Mouse (Mus musculus) G1E (cell line): ENCODE data around the gene Tefm.
"Not testable (repeated sequence)": the region's sequence is repeated elsewhere in the genome, so short reads cannot be mapped to it uniquely, and the experiment has no call there.

Experiments
- CTCF ChIP-seq: IDR thresholded peaks from 2 replicates; pipeline ENCODE4 v1.5.1; 2012; ENCODE audit warnings: low read depth, low read length, inconsistent platforms, mixed read lengths
- TAL1 ChIP-seq: conservative IDR thresholded peaks from 2 replicates; pipeline ENCODE4 v1.6.1; 2012; ENCODE audit warnings: low read depth, low read length, inconsistent platforms, mixed read lengths

DNA sequence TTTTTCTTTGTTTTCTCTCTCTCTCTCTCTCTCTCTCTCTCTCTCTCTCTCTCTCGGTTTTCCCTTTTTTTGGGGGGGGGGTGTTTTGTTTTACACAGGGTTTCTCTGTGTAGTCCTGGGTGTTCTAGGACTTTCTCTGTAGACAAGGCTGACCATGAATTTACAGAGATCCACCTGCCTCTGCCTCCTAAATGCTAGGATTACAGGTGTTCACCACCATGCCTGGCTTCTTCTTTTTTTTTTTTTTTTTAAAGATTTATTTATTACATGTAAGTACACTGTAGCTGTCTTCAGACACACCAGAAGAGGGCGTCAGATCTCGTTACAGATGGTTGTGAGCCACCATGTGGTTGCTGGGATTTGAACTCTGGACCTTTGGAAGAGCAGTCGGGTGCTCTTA, 7.0 kb upstream of the Tefm start:
- TF ChIP-seq CTCF, TAL1: not testable (repeated sequence)
